Mouse (Mus musculus): ENCODE results near the gene Crlf3.
"Not testable (repeated sequence)": the region's sequence is repeated elsewhere in the genome, so short reads cannot be mapped to it uniquely, and the experiment has no call there.

DNA sequence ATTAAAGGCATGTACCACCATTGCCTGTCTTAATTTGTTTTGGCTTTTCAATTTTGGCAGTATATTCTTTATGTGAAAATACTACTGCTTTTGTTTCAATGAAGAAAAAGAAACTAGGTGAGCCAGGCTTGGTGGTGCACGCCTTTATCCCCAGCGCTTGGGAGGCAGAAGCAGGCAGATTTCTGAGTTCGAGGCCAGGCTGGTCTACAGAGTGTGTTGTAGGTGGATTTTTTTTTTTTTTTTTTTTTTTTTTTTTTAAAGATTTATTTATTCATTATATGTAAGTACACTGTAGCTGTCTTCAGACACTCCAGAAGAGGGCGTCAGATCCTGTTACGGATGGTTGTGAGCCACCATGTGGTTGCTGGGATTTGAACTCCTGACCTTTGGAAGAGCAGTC is 64.3 kb downstream of the Crlf3 start:
- TF ChIP-seq CTCF (IDR thresholded peaks at IDR 0.05; ENCODE audit: borderline replicate concordance, insufficient read depth, low read length); POLR2A (IDR thresholded peaks at IDR 0.05; ENCODE audit: low read depth, low read length): not testable (repeated sequence)

Data from embryonic fibroblast, embryonic 13.5 days (primary cell).